Mouse (Mus musculus): ENCODE results near the gene Grm4.

Grm4 gene

DNA sequence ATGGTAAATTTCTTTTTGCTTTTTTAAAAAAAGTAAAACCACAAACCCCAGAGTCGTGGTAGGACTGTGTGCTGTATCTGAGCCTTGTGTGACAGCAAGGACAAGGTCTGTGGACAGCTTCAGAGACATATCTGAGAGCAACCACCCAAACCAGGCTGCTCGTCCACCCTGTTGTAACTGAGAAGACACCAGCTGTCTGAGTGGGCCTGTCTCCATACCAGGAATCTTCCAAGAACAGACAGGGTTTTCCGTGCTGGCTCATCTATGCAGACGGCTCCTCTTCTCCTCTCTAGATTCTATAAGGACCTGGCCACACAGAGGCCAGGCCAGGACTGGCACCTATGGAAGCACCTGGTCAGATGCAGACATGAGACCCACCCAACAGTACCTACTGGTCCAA, 27.8 kb downstream of the Grm4 start:
- DNase-seq (ENCODE audit: low read depth, low spot score), result no peak

DNA sequence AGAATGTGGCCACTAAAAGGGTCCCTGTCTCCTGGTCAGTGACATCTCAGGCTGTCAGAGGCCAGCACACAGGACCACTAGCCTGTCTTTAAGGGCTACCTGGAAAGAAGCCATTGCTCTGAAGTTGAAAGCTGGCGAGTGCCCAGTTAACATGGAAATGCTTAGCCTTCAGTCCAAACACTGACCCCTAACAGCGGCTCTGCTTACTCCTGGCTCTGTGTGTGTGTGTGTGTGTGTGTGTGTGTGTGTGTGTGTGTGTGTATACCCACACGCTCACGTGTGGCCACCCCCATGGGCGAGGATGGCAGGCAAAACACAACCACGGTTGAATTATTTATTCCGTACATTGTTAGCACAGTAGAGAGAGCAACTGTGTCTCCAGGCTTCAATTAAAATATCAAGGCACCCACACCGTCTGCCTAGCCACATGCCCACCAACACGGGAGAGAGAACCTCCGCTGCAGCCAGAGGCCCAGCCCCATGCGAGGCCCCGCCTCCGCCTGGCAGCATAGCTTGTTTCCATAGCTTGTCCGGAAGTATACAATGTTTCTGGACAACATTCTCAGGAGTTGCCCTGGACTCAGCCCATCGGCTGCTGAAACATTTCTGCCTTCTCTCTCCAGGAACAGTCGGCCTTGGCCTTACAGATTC, 32.9 kb downstream of the Grm4 start:
- no peak for DNase-seq (ENCODE audit: low read depth, low spot score)

DNA sequence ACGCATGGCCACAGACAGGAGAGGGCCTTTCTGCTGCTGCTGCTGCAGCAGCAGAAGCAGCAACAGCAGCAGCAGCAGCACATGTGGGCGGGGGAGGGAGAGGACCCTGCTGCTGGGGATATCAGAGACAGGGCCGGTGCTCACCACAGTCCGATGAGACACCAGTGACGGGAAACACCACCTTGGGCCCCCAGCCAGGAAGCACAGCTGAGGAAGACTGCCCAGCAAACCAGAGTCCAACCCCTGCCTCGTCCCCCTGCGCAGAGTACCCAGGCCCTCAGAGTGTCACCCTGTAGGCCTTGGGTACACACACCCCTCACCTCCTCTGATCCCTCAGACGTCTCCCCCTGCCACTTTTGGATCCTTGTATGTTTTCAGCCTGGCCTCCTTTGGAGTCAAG, 35.3 kb downstream of the Grm4 start:
- no peak for DNase-seq (ENCODE audit: low read depth, low spot score)

DNA sequence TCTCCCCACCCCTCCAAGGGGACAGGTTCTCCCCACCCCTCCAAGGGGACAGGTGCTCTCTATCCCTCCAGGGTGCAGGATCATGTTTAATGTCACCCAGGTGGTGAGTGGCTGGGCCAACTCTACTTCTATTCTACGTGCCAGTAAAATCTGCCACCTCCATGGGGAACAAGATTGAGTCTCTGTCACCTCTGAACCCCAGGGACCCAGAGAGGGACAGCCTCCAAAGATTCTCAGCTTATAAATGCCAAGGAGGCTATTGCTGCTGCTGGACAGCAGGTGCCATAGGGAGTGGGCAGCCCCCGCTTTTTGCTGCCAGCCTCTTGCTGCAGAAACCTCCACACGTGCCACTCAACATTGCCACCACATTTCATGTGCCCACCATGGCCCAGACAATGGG, 37.6 kb downstream of the Grm4 start:
- no peak for DNase-seq (ENCODE audit: low read depth, low spot score)

DNA sequence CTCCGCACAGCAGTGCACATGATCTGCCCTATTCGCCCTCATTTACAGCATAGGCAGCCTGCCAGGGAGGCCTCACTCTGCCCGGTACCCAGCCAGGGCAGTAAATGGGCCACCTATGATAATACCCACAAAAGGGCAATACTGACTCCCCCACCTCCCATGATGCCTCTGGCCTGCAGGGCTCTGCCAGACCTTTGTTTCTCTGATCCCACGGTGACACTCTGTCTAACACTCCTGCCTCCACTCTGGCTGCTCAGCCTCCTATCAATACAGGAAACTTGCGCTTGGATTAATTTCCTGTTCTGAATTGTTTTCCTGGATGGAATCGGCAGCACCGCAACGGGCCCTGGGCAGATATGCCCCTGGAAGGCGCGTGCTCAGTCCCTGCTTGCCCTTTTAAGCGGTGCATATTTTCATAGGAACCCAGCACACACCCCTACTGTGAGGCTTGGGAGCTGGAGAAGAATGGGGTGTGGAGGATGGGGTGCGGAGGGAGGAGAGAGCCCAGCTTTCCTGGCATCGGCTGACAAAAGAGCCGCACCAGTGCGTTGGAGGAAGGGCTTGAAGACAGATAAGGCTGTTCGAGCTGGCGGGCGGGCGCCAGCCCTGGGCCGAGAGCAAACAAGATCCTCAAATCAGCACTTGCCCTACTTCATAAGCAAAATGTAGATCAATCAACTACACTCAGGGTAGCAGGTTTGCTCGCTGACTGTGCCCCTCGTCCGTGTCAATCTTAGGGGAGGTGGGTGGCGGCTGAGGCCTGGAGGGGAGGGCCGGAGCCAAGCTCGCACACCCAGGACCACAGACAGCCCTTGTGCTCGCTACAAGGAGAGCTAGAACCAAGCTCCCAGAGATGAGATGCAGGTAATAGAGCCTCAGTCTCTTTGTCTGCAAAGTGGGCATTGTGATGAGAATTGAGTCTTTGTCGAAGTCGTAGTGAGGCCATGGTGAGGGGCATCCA, 40.8 kb downstream of the Grm4 start:
- no peak for DNase-seq (ENCODE audit: low read depth, low spot score)

DNA sequence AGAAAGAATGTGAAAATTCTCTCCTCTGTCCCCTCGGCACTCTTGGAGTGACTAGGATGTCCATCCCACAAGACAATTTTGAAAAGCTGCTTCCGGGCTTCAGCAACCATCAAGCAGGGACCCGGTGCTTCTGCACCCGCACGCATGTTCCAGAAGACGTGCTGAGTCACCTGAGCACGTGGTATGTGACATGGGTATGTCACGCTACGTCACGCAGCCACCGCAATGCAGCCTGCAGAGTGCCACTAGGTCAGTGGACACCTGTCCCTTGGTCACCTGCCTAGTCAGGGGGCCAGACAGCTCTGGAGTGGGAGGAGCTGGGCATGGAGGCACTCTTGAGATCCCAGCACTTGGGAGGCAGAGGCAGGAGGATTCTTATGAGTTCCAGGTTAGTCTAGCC, 45.6 kb downstream of the Grm4 start:
- DNase-seq (ENCODE audit: low read depth, low spot score), result no peak

DNA sequence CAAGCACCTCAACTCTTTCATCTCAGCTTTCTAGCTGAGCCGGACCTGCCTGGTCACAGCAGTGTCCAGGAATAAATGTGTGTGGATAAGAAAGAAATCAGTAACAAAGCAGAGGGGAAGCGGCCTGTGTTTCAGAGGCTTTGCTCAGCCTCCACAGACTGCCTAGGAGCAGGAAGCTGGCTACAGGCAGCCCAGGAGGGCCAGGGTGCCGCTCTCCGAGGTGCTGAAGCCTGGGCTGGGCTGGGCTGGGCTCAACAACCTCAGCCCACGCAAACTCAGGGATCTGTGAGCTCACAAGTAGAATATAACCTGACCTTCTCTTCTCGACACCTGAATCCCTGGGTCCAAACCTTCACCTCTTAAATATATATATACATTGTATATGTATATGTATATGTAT, 54.6 kb downstream of the Grm4 start:
- peak; percentile 44 for DNase-seq (ENCODE audit: low read depth, low spot score)

DNA sequence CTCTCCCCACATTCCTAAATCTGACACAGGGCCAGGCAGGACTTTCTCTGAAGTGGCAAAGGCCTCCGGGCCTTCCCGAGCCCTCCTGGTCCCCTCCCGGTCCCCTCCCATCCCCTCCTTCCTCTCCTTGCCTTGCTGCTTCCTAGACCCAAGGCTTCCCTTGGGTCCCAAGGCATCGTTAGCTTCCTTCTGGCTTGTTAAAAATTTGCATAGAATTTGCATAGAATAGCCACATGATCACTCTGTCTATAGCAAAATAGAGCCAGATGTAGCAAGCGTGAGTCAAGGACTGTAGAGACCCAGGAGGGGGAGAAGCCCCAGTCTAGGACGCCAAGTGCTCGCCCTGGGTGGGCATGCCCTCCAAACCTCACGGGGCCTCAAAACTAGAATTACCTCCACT, 55.3 kb downstream of the Grm4 start:
- no peak for DNase-seq (ENCODE audit: low read depth, low spot score)

DNA sequence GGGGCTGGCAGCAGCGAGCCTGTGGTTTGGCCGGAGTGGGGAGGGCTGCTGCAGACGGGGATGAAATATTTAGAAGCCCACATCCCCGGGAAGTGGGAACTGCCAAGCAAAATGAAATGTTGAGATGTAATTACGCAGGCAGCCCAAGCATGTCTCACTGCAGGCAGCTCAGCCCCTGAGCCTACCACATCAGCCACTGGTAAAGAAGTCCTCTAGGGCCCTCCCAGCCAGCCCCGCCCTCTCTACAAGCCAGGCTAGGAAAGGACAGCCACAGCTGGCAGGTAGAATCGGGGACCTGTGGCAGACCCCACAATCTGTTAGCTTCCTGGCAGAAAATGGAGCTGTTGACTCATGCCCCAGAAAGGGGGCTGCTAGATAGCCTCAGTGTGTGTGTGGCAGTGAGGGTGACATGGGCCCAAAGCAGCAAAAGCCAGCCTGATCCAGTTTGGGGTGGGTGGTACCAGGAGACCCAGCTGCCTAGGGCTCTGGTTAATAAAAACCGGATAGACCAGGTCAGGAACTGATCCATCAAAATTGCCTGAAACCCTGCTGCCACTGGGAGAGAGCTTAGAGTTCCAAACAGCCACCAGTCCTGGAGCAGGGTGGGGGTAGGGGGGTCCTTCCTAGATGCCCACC, 56.8 kb downstream of the Grm4 start:
- DNase-seq (ENCODE audit: low read depth, low spot score), result no peak

DNA sequence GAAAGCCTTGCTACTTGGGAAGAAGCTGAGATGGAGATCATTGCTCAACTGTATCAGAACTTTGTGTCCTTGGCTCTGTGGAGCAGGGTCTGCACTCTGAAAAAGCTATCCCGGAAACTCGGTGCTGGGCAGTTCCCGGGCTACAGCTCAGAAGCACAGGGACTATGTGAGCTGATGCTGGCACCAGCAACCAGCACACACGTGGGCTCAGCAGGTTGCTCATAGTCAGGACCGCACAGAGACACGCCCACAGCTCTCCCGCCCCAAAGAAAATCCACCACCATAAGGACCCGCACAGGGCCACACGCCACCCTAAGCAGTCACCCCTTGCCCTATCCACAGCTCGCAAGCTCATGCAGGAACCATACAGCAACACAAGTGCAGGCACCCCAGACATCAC, 61.2 kb downstream of the Grm4 start:
- no peak for DNase-seq (ENCODE audit: low read depth, low spot score)

DNA sequence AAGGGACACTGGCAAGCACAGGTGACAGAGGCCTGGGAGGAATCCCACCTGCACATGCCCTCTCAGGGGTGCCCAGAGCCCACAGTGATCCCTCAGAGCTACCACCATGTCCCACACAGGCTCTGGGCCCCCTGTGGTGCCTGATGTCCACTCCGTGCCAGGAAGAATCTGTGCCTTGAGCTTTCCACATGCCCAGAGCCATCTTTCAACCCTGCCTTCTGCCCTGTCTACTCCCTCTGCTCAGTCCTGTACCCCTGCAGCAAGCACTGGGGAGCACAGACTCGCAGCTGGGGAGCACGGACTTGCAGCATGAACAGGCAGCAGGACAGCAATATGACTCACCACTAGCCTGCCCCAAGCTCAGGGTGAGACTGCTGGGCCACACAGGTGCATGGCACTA, 62.0 kb downstream of the Grm4 start:
- no peak for DNase-seq (ENCODE audit: low read depth, low spot score)

DNA sequence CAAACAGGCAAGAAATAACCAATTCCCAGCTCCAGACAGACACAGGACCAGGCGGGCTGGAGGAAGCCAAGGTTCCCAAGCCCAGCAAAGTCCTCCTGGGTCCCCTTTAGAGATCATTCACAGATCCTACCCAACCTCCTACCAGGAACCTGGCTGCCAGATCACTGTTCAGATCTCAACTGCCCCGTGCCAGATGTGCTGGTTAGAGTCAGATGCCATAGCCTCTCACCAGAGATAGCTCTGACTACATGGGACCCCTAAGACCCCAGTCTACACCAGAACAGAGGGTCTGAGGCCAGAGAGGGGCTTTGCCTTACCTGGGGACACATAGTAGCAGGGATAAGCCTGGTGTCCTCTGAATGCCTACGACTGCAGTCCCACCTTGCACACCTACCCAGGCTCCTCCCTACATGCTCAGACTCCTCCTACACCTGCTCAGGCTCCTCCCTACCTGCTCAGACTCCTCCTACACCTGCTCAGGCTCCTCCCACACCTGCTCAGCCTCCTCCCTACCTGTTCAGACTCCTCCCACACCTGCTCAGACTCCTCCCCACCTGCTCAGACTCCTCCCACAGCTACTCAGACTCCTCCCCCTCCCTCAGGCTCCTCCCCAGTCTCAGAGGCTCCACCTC, 63.2 kb downstream of the Grm4 start:
- no peak for DNase-seq (ENCODE audit: low read depth, low spot score)

DNA sequence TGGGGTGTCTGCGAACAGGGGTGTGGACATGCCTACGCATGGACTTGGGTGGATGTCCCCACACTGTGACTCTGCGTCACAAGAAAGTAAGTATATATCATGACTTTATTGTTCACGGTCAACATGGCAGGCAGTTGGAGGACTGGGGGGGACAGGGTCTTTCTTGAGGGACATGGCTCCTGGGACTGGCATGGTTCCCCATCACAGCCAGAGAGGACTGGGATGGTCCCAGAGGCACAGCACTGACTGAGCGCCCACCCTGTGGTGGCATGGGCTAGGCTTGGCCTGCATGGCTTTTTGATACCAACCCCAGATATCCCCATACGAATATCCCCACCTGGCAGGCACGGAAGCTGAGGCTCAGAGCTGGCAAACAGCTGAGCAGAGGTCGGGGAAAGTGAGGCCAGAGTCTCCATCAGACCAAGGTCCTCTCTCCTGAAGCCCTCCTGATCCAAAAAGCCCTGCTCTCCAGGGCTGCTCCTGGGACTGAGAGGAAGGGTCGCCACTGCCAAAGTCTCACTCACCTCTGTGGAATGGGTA, 64.1 kb downstream of the Grm4 start:
- no peak for DNase-seq (ENCODE audit: low read depth, low spot score)

DNA sequence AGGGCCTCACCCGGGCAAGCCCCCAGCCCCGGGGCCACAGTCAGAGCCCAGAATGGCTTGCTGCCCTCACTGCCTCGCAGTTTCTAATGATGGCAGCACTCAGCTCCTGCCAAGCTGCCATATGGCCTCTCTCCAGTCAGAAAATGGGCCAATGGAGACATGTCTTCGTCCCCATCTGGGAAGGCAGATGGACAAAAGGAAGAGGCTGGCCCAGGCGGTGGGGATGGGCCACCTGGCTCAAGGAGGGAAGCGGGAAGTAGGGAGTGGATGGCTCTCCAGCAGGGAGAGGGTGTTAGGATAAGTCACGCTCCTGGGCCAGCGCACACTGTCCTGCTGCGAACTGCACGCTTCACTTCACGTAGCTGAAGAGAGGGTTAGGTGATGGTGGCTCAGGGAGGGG, 64.8 kb downstream of the Grm4 start:
- no peak for DNase-seq (ENCODE audit: low read depth, low spot score)

DNA sequence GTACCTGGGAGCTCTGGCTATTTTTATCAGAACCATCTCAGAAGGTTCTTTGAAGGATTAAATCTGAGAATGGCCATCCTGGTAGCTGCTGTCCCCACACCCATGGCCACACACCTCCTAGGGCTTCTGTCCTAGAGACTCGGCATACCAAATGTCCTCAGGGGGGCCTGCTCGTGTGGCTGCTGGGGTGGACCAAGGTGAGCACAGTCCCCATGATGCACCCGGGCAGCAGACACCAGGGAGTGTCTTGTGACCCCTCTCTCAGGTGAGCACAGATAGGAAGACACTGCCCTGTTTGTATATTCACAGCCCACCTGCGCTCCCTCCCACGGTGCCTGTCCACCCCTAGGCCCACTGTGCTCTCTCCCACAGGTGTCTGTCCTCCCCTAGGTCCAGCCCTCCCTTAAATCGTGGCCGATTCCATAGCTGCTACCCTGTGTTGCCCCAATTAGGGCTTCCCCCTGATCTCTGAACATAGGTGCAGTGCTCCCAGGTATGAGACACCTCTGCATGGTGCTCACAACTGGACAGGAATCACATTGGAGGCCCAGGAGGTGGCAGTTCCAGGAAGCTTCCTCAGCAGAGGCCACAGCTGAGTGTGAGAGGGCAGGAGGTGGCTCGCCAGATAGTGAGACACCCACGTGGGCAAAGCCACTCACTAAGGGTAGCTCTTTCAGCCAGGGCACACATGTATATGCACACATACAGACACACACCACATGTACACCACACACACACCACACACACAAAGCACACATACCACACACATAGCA, 66.0 kb downstream of the Grm4 start:
- no peak for DNase-seq (ENCODE audit: low read depth, low spot score)

DNA sequence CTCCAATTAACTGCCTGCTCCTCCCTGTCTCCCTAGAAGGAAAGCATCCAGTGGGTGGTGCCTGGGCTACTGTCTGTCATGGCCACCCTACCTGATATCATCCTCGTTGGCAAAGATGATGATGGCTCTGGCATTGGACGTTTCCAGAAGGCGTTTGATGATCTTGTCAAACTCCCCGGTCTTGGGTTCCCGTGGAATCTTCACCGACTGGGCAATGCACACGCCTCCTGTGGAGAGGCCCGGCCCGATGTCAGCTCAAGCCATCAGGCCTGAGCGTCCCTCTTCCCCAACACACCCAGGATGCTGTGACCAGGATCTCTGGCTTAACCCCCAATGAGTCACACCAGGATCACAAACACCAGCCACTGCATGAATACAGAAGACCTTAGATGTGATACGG, 66.8 kb downstream of the Grm4 start:
- no peak for DNase-seq (ENCODE audit: low read depth, low spot score)

DNA sequence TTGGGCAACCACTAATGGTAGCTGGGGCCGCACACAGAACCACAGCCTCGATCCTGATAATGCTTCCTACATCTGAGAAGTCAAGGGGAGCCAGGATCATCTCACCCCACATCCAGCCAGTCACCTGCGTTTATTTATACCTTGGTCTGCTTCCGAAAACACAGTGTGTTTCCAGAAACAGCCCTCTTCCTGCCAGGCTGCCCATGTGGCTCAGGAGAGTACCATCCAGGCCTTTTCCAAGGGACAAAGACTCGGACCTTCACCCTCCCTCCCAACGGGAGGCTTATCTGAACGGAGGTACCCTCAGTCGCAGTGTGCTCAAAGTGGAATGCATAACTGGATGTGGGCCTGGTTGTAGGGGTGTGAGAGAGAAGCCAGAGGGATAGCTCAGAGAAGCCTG, 68.2 kb downstream of the Grm4 start:
- no peak for DNase-seq (ENCODE audit: low read depth, low spot score)

DNA sequence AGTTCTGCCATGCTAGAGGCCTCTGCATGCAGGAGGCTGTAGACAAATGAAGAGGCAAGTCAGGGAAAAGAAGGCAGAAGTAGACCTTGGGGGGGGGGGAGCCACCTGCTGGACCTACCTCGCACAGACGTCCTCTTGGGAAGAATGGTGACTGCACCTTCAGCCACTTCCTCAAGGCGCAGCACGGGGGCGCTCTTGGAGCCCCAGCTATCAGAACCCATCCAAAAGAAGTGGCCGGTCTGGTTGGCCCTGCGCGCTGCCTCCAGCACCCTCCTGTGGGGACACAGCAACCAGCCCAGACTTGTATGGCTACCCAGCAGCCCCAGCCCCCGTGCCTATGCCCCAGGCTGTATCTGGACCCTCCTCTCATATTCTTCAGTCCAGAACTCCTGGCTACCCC, 69.4 kb downstream of the Grm4 start:
- DNase-seq (ENCODE audit: low read depth, low spot score), result no peak

DNA sequence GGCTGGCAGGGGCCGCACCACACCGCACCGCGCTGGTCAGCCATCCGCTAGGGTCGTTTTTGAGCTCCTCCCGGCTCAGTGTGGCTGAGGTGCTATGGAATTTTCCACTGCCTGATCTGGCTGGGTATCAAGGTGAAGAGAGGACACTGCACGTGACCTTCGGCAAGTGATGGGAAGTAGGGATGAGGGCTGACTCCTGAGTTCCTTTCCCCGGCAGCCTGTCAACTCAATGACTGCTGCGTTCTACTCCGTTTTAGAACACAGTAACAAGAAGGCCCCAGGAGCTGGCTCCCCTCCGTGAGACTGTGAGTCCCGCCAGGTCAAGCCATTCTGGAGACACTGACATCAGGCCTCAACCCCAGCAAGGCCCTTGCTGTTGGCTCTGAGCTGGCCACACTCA, 70.0 kb downstream of the Grm4 start:
- DNase-seq (ENCODE audit: low read depth, low spot score), result no peak

DNA sequence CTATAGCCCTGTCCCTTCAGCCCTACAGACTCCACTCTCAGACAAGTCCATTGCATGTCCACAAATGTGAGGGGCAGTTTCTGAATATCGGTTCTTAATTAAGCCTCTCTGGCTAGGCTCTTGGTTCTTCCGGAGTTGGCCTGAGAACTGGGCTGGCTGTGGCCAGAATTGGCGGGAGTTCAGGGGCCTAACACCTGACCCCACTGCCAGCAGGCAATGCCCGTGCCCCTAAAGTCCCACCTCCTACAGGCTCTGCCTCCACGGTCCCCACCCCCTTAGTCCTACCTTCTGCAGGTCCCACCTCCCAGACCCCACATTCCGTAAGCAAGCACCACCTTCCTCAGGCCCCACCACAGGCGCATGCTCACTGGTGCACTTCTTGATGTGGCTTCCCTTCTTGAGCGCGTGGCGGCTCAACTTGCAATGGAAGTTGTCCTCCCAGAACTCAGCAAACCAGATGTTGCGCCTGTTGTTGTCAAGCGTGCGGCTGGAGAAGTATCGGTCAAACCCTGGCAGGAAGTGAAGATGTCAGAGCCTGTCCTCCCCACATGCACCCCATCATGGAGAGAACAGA, 71.4 kb downstream of the Grm4 start:
- DNase-seq (ENCODE audit: low read depth, low spot score), result peak; percentile 9

DNA sequence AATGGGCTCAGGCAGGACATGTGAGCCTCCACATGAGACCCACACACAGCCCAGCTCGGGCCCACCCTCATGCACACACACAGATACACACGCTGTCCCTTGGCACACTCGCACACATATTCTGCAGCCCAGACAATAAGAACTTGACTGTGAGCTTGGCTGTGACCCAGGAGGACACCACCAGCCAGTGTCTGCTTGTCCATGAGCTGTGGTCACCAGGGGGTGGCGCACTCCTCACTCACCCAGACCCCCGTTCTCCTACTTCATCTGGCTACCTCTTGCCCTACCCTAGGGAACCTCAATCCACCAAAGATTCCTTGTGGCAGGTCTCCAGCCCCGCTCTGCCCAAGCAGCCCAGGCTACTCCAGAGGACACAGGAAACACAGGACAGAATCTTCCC, 72.5 kb downstream of the Grm4 start:
- no peak for DNase-seq (ENCODE audit: low read depth, low spot score)

All from CD4-positive helper T cell, adult 2 months (primary cell).